Mouse (Mus musculus) liver (tissue): ENCODE results near the gene Grin3a.
"Not testable (repeated sequence)": the region's sequence is repeated elsewhere in the genome, so short reads cannot be mapped to it uniquely, and the experiment has no call there.

Source experiments
- DNase-seq: peaks from one replicate; pipeline ENCODE4 v3.0.0-alpha.2; 2020; ENCODE audit warnings: mixed read lengths

Gene Grin3a

DNA sequence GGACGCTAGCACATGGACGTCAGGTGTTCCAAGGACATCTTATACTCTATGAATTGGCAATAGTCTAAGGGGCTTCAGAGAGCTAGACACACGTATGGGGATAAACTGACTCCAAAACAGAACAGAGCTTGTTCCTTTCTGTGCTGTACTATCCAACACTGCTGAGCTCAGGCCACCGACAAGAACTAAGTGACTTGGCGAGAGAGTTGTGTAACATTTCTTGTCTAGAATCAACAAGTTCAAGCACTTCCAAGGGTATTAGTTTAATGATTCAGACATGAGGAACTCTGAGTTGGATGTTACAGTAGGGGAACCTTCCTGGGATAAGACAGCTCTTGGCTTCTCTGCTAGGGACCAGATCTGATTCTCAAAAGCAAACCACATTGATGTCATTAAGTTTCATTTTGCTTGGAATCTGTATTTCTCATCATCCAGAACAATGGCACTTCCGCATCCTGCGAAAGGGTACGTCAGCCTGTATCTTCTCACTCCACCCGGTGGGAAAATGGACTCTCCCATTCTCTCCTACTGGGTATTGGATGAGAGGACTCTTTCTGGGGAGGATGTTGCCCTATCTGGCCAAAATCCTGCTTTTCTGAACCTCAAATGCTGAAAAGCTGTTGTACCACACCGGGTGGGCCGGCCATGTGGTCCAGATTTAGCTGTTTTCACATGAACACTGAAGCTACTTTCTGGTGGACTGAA is 165.2 kb downstream of the Grin3a start:
- no peak for DNase-seq

- no peak for DNase-seq
Measured at GRCm38 (mm10) chr4:49676790-49677189, 168.8 kb downstream of the Grin3a start.

GRCm38 (mm10) chr4:49676071-49676470 is 169.5 kb downstream of the Grin3a start:
- no peak for DNase-seq

DNA sequence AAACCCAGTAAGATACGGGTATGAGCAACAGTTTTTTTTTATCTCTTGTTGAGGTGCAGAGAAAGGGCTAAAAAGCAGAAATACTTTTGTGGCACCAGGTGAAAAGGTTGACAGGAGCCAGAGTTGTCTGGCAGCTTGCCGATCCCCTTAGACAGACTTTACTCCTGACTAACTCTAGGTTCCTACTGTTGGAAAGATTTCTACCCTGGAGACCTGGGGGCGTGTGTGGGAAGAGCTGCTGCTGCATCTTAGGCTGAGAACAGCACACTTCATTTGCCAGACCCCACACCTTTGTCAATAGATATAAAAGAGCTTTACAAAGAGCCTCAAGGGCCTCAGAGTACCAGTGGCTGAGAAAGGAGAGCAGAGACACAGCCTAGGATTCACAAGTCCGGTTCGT is 180.7 kb downstream of the Grin3a start:
- no peak for DNase-seq

DNA sequence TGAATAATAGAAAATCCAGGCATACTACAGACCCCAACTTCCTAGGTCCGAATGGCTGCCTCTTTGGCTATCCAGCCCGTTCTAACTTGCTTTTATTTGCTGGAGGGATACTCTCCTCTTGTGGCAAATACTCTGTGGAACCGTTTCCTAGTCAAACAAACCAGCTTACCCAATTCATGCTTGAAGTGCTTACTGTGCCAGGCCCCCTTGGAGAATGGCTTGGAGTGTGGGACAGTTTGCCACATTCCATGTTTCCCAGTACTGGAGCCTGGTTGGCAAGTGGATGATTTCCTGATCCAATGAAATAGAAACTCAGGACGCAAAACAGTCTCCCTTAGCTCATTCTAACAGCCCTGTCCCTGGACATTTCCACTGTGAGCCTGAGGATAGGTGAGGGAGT is 183.3 kb downstream of the Grin3a start:
- DNase-seq = no peak

DNA sequence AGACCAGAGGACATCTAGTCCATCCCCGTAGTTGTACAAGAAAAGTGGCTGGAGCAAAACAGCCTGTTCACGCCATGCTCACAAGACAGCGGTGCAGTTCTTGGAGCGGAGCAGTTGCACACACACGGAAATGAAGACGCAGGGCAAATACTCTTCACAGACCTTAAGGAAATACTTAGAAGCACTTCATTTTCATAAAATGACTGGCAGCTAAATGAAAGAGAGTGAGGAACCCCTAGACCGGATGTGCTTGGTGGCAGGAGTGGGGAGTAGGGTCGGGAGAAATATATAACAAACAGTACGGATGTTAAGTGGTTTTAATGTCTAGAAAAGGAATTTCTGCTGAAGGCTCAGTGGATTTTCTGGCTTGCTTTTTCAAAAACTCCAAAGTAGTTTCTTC is 183.9 kb downstream of the Grin3a start:
- DNase-seq = no peak

DNA sequence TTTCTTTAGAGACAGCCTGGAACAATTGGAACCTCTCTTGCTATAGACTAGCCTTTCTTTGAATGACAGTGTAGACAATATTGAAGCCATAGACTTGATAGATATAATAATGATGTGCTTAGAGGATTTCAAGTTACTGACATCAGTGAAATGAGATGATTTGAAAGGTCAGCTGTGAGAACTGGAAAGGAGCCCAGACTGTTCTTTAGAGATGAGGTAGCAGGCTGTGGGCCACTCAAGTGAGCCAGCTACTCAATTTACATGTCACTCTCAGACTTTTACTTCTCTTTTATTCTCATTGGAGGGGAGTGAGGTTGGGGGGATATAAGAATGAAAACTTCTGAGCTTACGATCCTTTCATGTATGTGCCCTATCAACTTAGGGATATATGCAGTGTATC is 186.1 kb downstream of the Grin3a start:
- DNase-seq = no peak

- no peak for DNase-seq
Measured at GRCm38 (mm10) chr4:49639913-49640312, 205.6 kb downstream of the Grin3a start.

- no peak for DNase-seq
Measured at GRCm38 (mm10) chr4:49637821-49638220, 207.7 kb downstream of the Grin3a start.

DNA sequence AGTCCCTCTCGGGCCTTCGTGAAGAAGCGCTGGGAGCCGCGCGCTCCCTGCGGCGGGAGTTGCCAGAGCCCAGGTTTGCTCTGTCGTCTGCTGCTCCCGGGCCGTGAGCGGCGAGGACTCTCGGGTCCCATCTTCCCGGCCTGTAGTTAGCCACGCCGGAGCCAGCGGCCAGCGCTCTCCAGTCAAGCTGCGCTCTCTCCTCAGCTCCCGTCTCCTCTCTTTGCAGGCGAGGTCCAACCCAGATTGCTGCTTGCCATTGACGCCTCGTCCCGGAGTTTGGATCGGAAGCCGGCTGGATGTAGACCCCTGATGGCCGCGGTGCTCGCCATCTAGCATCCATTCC is 213.4 kb downstream of the Grin3a start:
- no peak for DNase-seq

- DNase-seq = peak; percentile 94
Measured at GRCm38 (mm10) chr4:49631319-49632138, 214.0 kb downstream of the Grin3a start, which contains the start of gene Rnf20. Gene Rnf20, plus strand, starts transcription at chr4:49632006.

GRCm38 (mm10) chr4:49628941-49629340 is 216.6 kb downstream of the Grin3a start:
- no peak for DNase-seq

- peak; percentile 79 for DNase-seq
Measured at GRCm38 (mm10) chr4:49626973-49627372, 218.6 kb downstream of the Grin3a start.

GRCm38 (mm10) chr4:49624969-49625368 is 220.6 kb downstream of the Grin3a start:
- DNase-seq = peak; percentile 25

- no peak for DNase-seq
Measured at GRCm38 (mm10) chr4:49623916-49624315, 221.6 kb downstream of the Grin3a start.

DNA sequence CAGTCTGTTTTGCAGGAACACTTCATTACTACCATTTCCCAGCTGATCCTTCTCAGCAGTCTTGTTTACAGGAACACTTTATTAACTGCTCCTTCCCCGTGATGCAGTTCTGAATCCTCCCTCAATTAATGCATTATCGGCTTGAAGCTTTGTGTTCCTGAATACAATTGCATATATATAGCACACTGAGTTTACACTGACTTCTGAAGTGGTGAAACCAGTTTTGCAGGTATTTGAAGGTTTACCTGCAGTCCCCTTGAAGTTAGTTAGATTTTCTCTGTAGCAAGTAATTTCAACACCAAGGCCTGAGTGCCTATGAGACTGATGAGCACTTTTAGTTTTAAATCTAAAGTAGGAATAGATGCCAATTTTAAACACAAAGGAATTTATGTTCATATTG is 223.3 kb downstream of the Grin3a start:
- DNase-seq = no peak

- DNase-seq = not testable (repeated sequence)
Measured at GRCm38 (mm10) chr4:49619861-49620260, 225.7 kb downstream of the Grin3a start.

DNA sequence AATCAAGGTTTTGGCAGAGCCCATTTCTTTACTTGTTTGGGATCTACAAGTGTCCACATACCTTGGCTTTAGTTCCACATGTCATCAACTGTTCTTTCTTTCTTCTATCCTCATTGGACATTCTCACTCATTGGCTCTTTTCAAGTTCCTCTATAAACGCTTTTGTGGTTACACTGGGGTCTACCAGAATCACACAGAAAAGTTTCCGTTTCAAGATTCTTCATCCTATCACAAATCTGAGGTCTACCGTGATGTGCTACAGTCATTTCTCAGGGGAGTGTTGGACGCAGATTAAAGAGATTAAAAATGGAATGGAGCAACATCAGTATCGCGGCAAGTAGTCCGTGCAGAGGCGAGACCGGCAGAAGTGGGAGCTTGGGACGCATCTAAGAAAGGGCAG is 228.6 kb downstream of the Grin3a start:
- no peak for DNase-seq
